Mouse (Mus musculus) liver, embryonic 11.5 days (tissue): Measurements from ENCODE around the gene Plekha6. TPM values are rescaled to one million over a fixed set of nuclear protein-coding genes. Genes with fewer than 3 reads are reported as not detected.
"Not testable (repeated sequence)": the region's sequence is repeated elsewhere in the genome, so short reads cannot be mapped to it uniquely, and the experiment has no call there.

Experiments
- ATAC-seq: fragments of 200-750 bp; cut with Nextera tagmentation; replicated peaks from 2 replicates; pipeline ENCODE4 v1.8.0; 2017; ENCODE audit warnings: moderate number of reproducible peaks, mild to moderate bottlenecking, moderate TSS enrichment, moderate library complexity; ENCODE audit not compliant: low FRiP score
- DNase-seq: peaks from one replicate; pipeline ENCODE4 v3.0.0-alpha.2; 2017; ENCODE audit warnings: low spot score
- H3K27ac ChIP-seq: fragments of 300-500 bp; sonication (generic); 2 replicates; pipeline ENCODE4 v1.5.1; 2014; ENCODE audit warnings: mild to moderate bottlenecking, low read depth, low read length, control low read depth
- H3K27me3 ChIP-seq: fragments of 300-500 bp; sonication (generic); replicated peaks from 2 replicates; pipeline ENCODE4 v1.6.1; 2014; ENCODE audit warnings: low read length, mixed read lengths; ENCODE audit not compliant: control insufficient read depth, insufficient read depth
- H3K36me3 ChIP-seq: fragments of 300-500 bp; sonication (generic); 2 replicates; pipeline ENCODE4 v1.6.1; 2014; ENCODE audit warnings: mild to moderate bottlenecking, low read length, moderate library complexity, mixed read lengths; ENCODE audit not compliant: control insufficient read depth, insufficient read depth
- H3K4me1 ChIP-seq: fragments of 300-500 bp; sonication (generic); replicated peaks from 2 replicates; pipeline ENCODE4 v1.6.1; 2014; ENCODE audit warnings: low read length, mixed read lengths; ENCODE audit not compliant: control insufficient read depth, insufficient read depth
- H3K4me2 ChIP-seq: fragments of 300-500 bp; sonication (generic); 2 replicates; pipeline ENCODE4 v1.6.1; 2014; ENCODE audit warnings: mild to moderate bottlenecking, control low read depth, moderate library complexity
- H3K4me3 ChIP-seq: fragments of 300-500 bp; sonication (generic); 2 replicates; pipeline ENCODE4 v1.5.1; 2014; ENCODE audit warnings: low read depth, low read length, control low read depth
- H3K9ac ChIP-seq: fragments of 300-500 bp; sonication (generic); 2 replicates; pipeline ENCODE4 v1.6.1; 2014; ENCODE audit warnings: low read depth, low read length, control low read depth
- H3K9me3 ChIP-seq: fragments of 300-500 bp; sonication (generic); 2 replicates; pipeline ENCODE4 v1.6.1; 2016; ENCODE audit warnings: low read length, inconsistent platforms, mixed read lengths; ENCODE audit not compliant: control insufficient read depth
- WGBS: fragments of 180-500 bp; shearing (Covaris S2); extraction: QIAGEN DNeasy Blood & Tissue Kit; methylation state at CpG from one replicate; pipeline ENCODE4 v1.1.7; 2014; 5-methylcytosine and 5-hydroxymethylcytosine counted together
- polyA plus RNA-seq: library from polyadenylated mRNA; unstranded; fragments of >200 nt; fragmentation: Nextera tagmentation; extraction: Ambion mirVana; gene quantifications from 2 replicates; pipeline ENCODE4 v1.2.1, GENCODE M21; 2014

Gene Plekha6
- polyA plus RNA-seq, 1 experiment from 2014 or later: 4.3 TPM

DNA sequence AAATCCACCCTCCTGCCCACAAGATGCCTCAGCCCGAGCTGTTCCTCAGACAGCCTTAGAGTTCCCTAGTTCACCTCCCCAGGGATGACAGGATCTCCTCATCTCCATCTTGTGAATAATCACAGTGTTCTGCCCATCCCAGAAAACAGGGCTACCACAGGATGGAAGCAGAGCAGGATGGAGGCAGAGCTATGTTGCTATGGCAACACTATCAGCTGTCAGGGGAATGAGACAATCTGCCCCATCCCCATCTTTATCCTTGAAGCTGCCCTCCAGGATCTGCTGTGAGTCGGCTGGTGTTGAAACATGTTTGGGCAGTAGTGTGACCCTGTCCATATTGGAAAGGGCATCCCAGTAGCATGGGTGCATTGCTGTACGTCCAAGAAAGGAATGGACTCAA is 167.1 kb downstream of the Plekha6 start:
- peaks cover 38% of the 10 kb centered on the region for H3K27me3 ChIP-seq
- H3K27ac ChIP-seq: no peak overlapping the region
- ATAC-seq: no peak
- H3K4me3 ChIP-seq: no peak overlapping the region
- H3K4me1 ChIP-seq: no peaks in the 10 kb centered on the region
- no peak overlapping the region for H3K4me2 ChIP-seq
- H3K9ac ChIP-seq: no peak overlapping the region
- no peaks in the 10 kb centered on the region for H3K36me3 ChIP-seq
- DNase-seq: no peak
- no peaks in the 10 kb centered on the region for H3K9me3 ChIP-seq
- 51% methylated on average over 3 of the region's 3 CpGs for WGBS

GRCm38 (mm10) chr1:133332656-133333430 is 168.8 kb downstream of the Plekha6 start:
- no peaks in the 10 kb centered on the region for H3K9me3 ChIP-seq
- no peak overlapping the region for H3K4me3 ChIP-seq
- no peak for ATAC-seq
- H3K36me3 ChIP-seq: no peaks in the 10 kb centered on the region
- no peak overlapping the region for H3K4me2 ChIP-seq
- H3K27ac ChIP-seq: no peak overlapping the region
- H3K27me3 ChIP-seq: peaks cover 34% of the 10 kb centered on the region
- H3K9ac ChIP-seq: no peak overlapping the region
- DNase-seq: no peak
- 81% methylated on average over 11 of the region's 11 CpGs for WGBS
- no peaks in the 10 kb centered on the region for H3K4me1 ChIP-seq

GRCm38 (mm10) chr1:133333937-133334336 is 169.9 kb downstream of the Plekha6 start:
- 78% methylated on average over 6 of the region's 6 CpGs for WGBS
- H3K4me3 ChIP-seq: no peak overlapping the region
- H3K9me3 ChIP-seq: no peaks in the 10 kb centered on the region
- no peak overlapping the region for H3K27ac ChIP-seq
- H3K36me3 ChIP-seq: no peaks in the 10 kb centered on the region
- H3K9ac ChIP-seq: no peak overlapping the region
- H3K4me2 ChIP-seq: no peak overlapping the region
- DNase-seq (no peak), ATAC-seq (no peak)
- H3K4me1 ChIP-seq: no peaks in the 10 kb centered on the region
- H3K27me3 ChIP-seq: peaks cover 24% of the 10 kb centered on the region

DNA sequence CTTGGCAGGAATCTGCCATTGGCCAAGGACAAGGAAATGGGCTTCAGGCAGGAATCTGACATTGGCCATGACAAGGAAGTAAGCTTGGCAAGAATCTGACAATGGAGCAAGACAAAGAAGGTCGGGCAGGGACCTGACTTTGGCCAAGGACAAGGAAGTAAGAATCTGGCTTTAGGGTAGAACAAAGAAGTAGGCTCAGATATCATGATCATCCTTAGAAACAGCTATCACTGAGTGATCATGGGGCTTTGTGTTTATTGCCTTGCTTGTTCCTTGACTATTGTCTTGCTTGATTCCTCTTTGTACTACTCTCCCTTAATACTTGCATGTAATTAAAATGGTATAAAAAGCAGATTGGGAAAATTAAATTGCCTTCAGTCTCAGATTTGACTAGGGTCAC is 176.4 kb downstream of the Plekha6 start:
- not testable (repeated sequence) for H3K36me3 ChIP-seq, H3K4me2 ChIP-seq, H3K9ac ChIP-seq, H3K9me3 ChIP-seq, DNase-seq, ATAC-seq, H3K4me1 ChIP-seq, H3K27ac ChIP-seq, H3K27me3 ChIP-seq, H3K4me3 ChIP-seq
- 56% methylated on average over 1 of the region's 1 CpGs for WGBS

DNA sequence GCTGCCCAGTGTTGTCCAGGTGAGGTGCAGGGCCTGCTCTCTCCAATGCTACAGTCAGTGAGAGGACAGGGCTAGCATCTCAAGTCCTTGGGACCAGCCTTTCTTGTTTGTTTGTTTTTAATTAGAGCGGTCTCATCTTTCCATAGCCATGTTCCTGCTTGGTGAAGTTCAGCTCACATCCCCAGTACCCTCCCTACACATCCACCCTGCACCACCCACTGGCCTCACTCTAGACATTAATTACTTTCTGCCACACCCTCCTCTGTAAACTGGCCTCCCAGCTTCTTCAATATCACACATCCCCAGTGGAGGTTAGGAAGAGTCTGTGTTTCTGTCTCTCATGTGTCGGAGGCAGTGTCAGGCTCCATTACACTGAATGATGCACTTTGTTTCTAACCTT is 180.3 kb downstream of the Plekha6 start:
- DNase-seq: no peak

DNA sequence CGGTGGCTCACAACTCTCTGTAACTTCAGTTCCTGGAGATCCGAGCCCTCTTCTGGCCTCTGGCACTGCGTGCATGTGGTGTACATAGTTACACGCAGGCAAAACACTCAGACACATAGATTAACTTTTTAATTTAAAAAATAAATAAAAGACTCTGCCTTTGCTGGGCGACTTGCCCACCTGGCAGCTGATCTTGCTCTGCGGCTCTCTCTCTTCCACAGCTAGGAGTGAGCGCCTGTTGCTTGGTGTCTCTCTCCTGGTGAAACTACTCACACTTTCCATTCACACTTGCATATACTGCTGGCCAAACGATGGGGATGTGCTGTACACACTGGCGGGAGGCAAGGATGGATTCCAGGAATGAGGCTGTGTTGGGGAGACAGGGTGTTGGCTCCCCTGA is 182.5 kb downstream of the Plekha6 start:
- ATAC-seq (no peak), DNase-seq (no peak)
- Histone ChIP-seq H3K27ac (no peak overlapping the region), H3K27me3 (peaks cover 3% of the 10 kb centered on the region; the same call in 1 of the 2 replicates), H3K9ac (no peak overlapping the region), H3K4me2 (no peak overlapping the region), H3K4me3 (no peak overlapping the region), H3K4me1 (peaks cover 4% of the 10 kb centered on the region; the same call in 1 of the 2 replicates), H3K9me3 (no peaks in the 10 kb centered on the region), H3K36me3 (no peaks in the 10 kb centered on the region)
- WGBS: 76% methylated on average over 9 of the region's 9 CpGs

More for the DNA sequence above, 180.3 kb downstream of the Plekha6 start:
- no peak overlapping the region for H3K4me3 ChIP-seq
- ATAC-seq: no peak
- peaks cover 4% of the 10 kb centered on the region; the same call in 1 of the 2 replicates for H3K4me1 ChIP-seq
- no peak overlapping the region for H3K9ac ChIP-seq
- H3K9me3 ChIP-seq: no peaks in the 10 kb centered on the region
- no peak overlapping the region for H3K27ac ChIP-seq
- H3K36me3 ChIP-seq: no peaks in the 10 kb centered on the region
- no peak overlapping the region for H3K4me2 ChIP-seq
- WGBS: 85% methylated on average over 2 of the region's 2 CpGs
- H3K27me3 ChIP-seq: no peaks in the 10 kb centered on the region

GRCm38 (mm10) chr1:133347226-133347625 is 183.2 kb downstream of the Plekha6 start:
- Histone ChIP-seq H3K36me3 (no peaks in the 10 kb centered on the region), H3K9me3 (no peaks in the 10 kb centered on the region), H3K9ac (no peak overlapping the region), H3K4me3 (no peak overlapping the region), H3K4me1 (peaks cover 4% of the 10 kb centered on the region; the same call in 1 of the 2 replicates), H3K4me2 (no peak overlapping the region), H3K27me3 (peaks cover 3% of the 10 kb centered on the region; the same call in 1 of the 2 replicates), H3K27ac (no peak overlapping the region)
- DNase-seq (no peak), ATAC-seq (no peak)
- 58% methylated on average over 3 of the region's 3 CpGs for WGBS

DNA sequence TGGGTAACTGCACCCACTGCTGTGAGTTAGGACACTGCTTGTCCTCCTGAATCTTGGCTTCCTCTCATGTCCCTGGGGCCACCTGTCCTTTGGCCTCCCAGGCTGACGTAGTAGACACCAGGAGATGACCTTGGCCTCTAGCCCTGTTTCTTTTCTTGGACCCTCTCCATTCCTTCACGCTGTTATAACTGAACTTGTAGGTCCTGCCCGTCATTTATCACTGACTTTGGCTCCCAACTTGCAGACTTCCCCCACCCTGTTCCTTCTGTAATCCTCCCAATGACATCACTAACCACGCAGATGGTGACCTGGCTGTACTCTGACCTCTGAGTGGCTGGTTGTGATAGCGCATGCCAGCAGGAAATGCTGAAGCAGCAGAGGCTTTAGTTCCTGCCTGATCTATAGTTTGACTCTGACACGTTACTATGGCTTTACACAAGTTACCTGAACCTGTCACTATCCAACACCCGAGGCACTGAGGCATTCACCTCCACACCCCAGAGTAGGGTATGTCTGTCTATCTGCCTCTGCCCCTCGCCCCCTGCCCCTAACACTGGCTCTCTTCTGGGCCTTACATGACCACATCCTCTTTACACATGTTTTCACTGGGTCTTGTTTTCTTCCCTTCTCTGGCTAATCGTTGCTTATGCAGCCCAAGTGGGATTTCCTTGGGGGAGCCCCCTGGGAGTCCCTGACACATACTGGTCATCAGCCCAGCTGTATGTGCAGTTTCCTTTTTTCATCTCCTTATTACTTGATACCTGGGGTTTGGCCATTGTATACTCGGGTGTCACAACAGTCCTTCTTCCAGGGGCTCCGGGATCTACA is 183.9 kb downstream of the Plekha6 start:
- Histone ChIP-seq H3K4me2 (no peak overlapping the region), H3K27me3 (peaks cover 3% of the 10 kb centered on the region; the same call in 1 of the 2 replicates), H3K36me3 (no peaks in the 10 kb centered on the region), H3K9ac (no peak overlapping the region), H3K9me3 (no peaks in the 10 kb centered on the region), H3K4me3 (no peak overlapping the region), H3K4me1 (peaks cover 4% of the 10 kb centered on the region; the same call in 1 of the 2 replicates), H3K27ac (no peak overlapping the region)
- DNase-seq: no peak
- no peak for ATAC-seq
- WGBS: 48% methylated on average over 11 of the region's 11 CpGs
